Mouse (Mus musculus) right cerebral cortex, postnatal 4 days (tissue): ENCODE measurements around the gene Zswim9.
"Not testable (repeated sequence)": the region's sequence is repeated elsewhere in the genome, so short reads cannot be mapped to it uniquely, and the experiment has no call there.

Experiments
- DNase-seq: peaks from one replicate; pipeline ENCODE4 v3.0.0-alpha.2; 2022

Gene Zswim9

DNA sequence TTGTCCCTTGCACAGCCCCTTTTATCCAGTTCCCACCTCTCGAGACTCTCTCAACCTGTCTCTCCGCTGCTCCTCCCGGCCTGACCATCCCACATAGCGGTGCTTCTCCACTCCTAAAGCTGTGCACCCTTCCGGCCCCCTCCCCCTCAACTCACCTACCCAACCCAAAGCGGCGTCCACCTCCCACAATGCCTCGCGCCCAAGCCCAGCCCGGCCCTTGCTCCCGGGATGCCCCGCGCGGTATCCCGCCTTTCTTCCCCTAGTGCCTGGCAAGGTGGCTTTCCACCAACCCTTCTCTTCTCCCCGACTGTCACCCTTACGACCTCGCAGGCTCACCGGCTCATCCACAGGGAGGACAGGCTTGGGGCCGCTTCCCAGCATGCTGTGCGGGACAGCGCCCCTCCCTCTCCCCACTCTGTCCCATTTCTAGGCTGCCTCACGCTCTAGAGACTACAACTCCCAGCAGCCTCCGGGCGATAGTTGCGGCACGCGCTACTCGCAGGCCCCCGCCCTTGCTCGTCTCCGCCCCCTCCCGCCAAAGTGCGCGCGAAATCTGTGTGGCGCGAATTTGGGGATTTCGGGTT lies at the start of gene Zswim9:
TSS of gene Zswim9 (minus strand) at position 414 of the 584 bp plus-strand sequence.
- DNase-seq = peak; percentile 91

DNA sequence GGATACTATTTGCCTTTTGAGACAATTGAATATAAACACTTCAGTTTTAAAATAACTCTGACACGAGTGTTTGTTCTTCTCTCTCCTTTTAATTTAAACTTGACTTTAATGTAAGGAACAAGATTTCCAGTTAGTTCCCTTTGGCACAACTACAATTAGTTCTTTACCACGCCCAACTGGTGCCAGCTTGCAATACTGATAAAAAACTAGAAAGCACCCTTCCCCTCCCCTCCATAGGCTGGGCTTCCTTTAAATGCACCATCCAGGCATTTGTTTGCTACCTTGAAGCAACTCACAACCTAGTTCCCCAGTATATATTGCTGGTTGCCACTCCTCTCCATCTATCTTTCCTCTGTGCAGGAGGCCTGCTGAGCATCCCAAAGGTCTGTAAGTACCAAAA lies 45.8 kb upstream of the Zswim9 start, which contains the start of gene Pla2g4c:
TSS of gene Pla2g4c (plus strand) at position 340 of the 400 bp plus-strand sequence.
- no peak for DNase-seq

DNA sequence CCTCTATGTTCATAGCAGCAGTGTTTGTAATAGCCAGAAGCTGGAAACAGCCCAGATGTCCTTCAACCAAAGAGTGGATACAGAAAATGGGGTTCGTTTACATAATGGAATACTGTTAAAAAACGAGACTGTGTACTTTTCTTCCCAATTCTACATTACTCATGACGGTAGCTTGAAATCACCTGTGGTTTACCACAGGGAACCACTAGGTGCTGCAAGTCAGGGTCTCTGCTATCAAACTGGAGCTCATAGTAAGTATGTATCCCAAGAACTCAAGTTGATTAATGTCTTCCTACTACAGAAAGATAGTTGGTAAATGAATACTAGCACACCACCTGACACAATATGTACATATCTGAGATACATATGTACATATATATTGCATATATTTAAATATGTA lies 42.9 kb upstream of the Zswim9 start:
- DNase-seq = no peak

DNA sequence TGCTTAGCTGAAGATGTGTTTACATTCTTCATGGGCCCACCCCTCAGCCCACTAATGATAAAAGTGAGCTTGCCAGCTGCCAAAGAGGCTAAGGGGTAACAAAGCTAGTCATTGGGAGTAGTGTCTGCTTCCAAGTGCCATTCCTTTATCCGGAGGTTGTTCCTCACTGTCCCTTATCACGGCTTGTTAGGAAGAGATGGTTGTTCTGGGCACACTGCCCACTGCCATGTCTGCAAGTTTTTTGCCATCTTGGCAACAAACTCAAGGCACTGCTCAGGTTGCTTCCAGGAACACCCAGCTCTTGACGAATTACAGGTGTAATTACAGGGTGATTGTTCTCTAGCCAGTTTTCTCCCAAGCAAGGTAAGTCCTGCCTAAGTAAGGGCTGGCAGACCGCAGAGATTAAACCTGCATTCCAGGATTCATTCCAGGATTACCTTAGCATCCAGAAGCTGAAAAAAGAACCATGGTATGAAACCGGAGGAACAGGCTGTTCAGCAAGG lies 35.6 kb upstream of the Zswim9 start:
- no peak for DNase-seq

DNA sequence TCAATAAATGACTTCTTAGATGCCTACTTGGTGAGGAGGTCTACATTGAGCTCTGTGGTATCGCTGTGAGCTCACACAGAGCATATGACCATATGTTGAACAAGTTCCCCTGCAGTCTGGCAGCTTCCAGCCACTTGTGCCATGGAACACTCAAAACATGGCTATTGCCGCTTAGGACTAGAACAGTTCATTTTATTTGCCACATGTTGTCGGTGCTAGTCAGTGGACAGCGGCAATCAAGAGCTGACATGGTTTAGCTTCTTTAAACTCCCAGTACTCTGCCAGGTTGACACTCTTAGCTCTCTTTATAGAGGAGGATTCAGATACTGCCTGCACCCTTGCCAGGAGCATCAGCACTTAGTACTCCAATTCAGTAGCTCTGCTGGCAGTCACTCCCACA lies 32.9 kb upstream of the Zswim9 start:
- no peak for DNase-seq

DNA sequence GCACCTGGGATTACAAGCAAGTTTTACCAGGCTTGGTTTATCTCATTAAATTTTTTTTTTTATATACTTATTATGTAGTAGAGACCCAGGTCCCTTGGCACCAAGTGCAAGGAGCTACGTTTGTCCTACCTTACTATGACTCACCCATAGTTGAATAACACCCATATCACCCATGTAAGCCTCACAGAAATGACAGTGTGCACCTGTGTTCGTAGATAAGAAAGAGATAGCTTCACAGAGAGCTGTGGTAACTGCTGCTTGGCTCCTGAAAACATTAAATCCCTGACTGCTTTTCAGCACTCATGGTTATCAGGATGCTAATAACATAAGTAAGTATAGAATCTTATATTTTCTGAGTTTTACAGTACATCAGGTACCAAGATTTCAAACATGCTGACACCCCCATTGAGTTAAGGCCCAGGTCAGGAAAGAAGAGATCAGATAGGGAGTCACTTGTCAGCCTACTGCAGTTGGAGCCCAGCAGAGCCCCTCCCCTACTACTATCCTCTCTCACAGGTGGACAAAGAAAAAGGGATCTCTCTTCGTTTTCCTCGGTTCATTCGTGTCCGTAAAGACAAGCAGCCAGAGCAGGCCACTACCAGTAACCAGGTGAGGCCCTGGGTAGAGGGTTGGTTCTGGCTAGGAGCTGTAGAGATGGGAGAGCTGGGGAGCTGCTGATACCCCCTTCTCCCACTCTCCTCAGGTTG lies 32.1 kb upstream of the Zswim9 start:
- DNase-seq = no peak

DNA sequence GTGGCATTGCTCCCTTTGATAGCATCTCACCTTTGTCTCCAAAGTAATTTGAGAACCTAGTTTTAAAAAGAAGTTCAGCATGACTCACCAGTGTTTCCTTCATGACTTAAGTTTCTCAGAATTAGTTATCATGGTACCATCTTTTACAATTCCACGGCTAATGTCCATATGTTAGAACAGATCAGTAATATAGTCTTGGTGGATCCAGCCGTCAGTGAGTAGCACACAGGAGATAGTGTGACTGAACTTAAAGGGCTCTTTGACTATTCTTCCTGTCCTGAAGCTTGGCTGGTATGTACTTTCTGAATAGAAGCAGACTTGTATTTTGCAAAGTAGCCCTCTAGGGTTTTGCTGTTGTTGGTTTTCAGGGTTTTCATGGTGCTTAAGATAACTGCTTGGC lies 30.9 kb upstream of the Zswim9 start:
- DNase-seq = no peak

DNA sequence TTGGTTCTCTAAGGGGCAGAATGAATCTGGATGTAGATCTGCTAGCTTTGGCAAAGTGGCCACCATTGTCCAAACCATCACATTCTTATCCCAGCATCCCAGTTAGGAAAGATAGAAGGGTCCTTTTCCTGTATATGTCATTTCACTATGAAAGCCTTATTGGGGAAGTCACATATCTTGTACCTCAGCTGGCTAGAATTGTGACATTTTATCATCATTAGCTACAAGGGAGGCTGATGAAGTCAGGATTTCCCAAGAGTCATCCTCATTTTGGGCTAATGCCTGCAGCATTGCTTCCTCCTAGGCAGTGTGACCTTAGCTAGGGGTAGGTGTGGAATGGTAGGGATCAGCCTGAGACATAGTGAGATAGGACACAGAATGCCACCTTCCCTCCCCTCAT lies 24.9 kb upstream of the Zswim9 start:
- no peak for DNase-seq

DNA sequence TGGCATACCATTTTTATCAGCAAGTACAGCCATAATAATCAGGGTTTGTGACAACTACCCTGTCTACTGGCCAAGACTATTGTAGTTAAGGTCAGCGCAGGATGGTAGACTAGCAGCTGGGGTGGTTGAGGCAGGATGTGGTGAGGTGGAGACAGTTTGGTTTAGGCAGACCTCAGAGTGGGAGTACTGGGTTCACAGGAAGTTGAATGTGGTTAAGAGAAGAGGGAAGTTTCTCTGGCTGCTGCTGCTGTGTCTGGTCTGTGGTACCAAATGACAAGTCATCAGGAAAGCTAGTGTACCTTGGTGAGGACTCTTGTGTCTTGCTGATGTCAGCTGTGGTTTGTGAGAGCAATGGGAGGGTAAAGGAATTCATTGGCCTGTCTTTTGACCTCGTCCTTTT lies 24.3 kb upstream of the Zswim9 start:
- no peak for DNase-seq

GRCm38 (mm10) chr7:13301643-13302042 lies 23.1 kb upstream of the Zswim9 start:
- DNase-seq = no peak

DNA sequence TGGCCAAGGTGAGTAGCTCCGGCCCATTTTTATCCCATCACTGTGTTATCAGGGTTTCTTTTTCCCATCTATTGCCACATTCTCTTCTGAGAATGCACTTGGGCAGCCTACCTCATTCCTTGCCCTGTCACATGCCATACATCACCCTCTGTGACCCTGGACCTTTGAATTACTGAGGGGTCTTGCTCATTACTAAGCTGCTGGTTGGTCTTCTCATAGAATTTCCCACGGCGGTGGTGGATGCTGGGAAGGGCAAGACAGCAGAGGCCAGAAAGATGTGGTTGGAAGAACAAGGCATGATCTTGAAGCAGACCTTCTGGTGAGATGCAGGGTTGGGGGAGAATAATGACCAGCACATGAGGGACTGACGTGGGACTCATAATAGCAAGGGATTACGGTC lies 20.3 kb upstream of the Zswim9 start:
- DNase-seq = no peak

- no peak for DNase-seq
Measured at GRCm38 (mm10) chr7:13297636-13298035, 19.1 kb upstream of the Zswim9 start.

GRCm38 (mm10) chr7:13295256-13295655 lies 16.7 kb upstream of the Zswim9 start:
- no peak for DNase-seq

GRCm38 (mm10) chr7:13293878-13294855 lies 15.6 kb upstream of the Zswim9 start:
- DNase-seq = no peak

DNA sequence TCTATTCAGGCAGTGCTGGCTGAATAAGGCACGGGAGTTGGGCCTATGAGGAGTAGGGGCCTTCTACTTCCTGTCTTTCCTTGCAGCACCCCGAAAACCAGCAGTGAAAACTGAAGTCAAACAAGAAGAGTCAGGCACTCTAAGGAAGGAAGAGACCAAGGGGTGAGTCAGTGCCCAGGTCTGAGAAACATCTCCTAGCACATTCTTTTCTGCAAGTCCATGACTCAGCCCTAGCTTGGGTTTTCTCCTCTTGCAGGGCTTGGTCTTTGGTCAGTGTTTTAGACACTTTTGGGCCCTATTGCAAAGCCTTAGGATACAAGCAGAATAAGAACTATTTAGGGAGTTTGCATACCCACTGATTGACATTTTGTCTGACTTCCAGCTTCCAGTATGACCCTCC lies 12.8 kb upstream of the Zswim9 start:
- no peak for DNase-seq

GRCm38 (mm10) chr7:13290041-13290675 lies 11.6 kb upstream of the Zswim9 start:
- DNase-seq = no peak

GRCm38 (mm10) chr7:13288621-13289020 lies 10.1 kb upstream of the Zswim9 start:
- no peak for DNase-seq

GRCm38 (mm10) chr7:13278957-13279356 lies 436 bp upstream of the Zswim9 start:
- DNase-seq = not testable (repeated sequence)

- no peak for DNase-seq
Measured at GRCm38 (mm10) chr7:13277833-13278232, 688 bp downstream of the Zswim9 start.

- no peak for DNase-seq
Measured at GRCm38 (mm10) chr7:13277081-13277480, 1.4 kb downstream of the Zswim9 start, which contains the start of gene Lig1. Gene Lig1 (plus strand): TSS chr7:13277283.

DNA sequence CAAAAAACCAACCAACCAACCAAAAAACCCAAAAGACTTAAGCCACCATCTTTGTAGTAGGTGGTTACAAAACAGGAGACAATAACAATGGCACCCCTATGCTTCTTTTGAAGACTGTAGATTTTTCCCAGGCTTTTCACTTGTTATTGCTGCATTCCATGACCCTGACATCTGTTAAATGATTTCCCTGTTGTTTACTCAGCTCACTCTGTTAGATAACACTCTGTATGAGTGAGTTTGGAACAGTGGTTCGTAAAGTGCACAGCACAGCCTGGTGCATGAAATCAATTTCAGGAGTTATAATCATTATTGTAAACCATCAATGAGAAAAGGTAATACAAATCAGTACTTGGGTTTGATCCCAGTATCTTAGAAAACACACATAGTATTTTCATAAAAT lies 6.8 kb downstream of the Zswim9 start:
- DNase-seq = no peak

- DNase-seq = no peak
Measured at GRCm38 (mm10) chr7:13269394-13269793, 9.1 kb downstream of the Zswim9 start.

- no peak for DNase-seq
Measured at GRCm38 (mm10) chr7:13268749-13269260, 9.7 kb downstream of the Zswim9 start.
